Mouse (Mus musculus) MEL (cell line): ENCODE data around the gene Rhbdl1. TPM values are rescaled to one million over a fixed set of nuclear protein-coding genes. Genes with fewer than 3 reads are reported as not detected.

Source experiments
- DNase-seq: peaks from one replicate; pipeline ENCODE4 v3.0.0; 2011; ENCODE audit warnings: low read depth, low spot score
- H3K27ac ChIP-seq: 2 replicates; pipeline ENCODE4 v1.5.1; 2012; ENCODE audit warnings: low read depth, mild to moderate bottlenecking, control low read depth, low read length, moderate library complexity; ENCODE audit not compliant: control insufficient read depth
- H3K27me3 ChIP-seq, 2 experiments: fragments of 150-350 bp in 1 of 2; sonication (generic) in 1 of 2; 2 replicates each; pipeline ENCODE4 v1.6.1; 2012; ENCODE audit warnings: low read length in 2 of 2, mild to moderate bottlenecking in 2 of 2, improper control_type of control experiment in 1 of 2, moderate library complexity in 1 of 2; ENCODE audit not compliant: insufficient read depth in 2 of 2, control insufficient read depth in 1 of 2
- H3K36me3 ChIP-seq, 2 experiments: 2 replicates each; pipeline ENCODE4 v1.6.1; 2012 to 2014; ENCODE audit warnings: low read length in 2 of 2, improper control_type of control experiment in 1 of 2, inconsistent platforms in 1 of 2, mild to moderate bottlenecking in 1 of 2; ENCODE audit not compliant: insufficient read depth in 2 of 2, control insufficient read depth in 1 of 2
- H3K4me1 ChIP-seq, 2 experiments: fragments of 150-350 bp in 1 of 2; sonication (generic) in 1 of 2; 2 replicates each; pipeline ENCODE4 v1.6.1; 2012; ENCODE audit warnings: low read length in 2 of 2, improper control_type of control experiment in 1 of 2, mild to moderate bottlenecking in 1 of 2; ENCODE audit not compliant: insufficient read depth in 2 of 2, control insufficient read depth in 1 of 2
- H3K4me3 ChIP-seq, 2 experiments: fragments of 150-350 bp in 1 of 2; sonication (generic) in 1 of 2; 2 replicates each; pipeline ENCODE4 v1.5.1; 2012; ENCODE audit warnings: low read depth in 2 of 2, low read length in 2 of 2, mild to moderate bottlenecking in 2 of 2, moderate library complexity in 2 of 2, control low read depth in 1 of 2, improper control_type of control experiment in 1 of 2; ENCODE audit not compliant: control insufficient read depth in 1 of 2, insufficient read depth in 1 of 2
- H3K79me2 ChIP-seq: 2 replicates; pipeline ENCODE4 v1.6.1; 2012; ENCODE audit warnings: mild to moderate bottlenecking, low read length, moderate library complexity; ENCODE audit not compliant: control insufficient read depth, poor library complexity, insufficient read depth
- H3K9ac ChIP-seq: 2 replicates; pipeline ENCODE4 v1.6.1; 2012; ENCODE audit warnings: low read depth, mild to moderate bottlenecking, control low read depth, low read length, moderate library complexity; ENCODE audit not compliant: control insufficient read depth, poor library complexity, severe bottlenecking
- H3K9me3 ChIP-seq: fragments of 150-350 bp; sonication (generic); replicated peaks from 2 replicates; pipeline ENCODE4 v1.6.1; 2012; ENCODE audit warnings: mild to moderate bottlenecking, low read length, improper control_type of control experiment, moderate library complexity; ENCODE audit not compliant: insufficient read depth
- BHLHE40 ChIP-seq: IDR thresholded peaks from 2 replicates; pipeline ENCODE4 v1.6.1; 2012; ENCODE audit warnings: low read depth, mild to moderate bottlenecking, inconsistent platforms, low read length, improper control_type of control experiment, borderline replicate concordance
- CTCF ChIP-seq, 3 experiments: IDR thresholded peaks in 2 of 3; conservative IDR thresholded peaks in 1 of 3; 2 replicates each; pipeline ENCODE4 v1.5.1; 2011 to 2012; ENCODE audit warnings: low read length in 3 of 3, low read depth in 2 of 3, mild to moderate bottlenecking in 2 of 3, improper control_type of control experiment in 1 of 3, inconsistent platforms in 1 of 3, mixed read lengths in 1 of 3, moderate library complexity in 1 of 3; ENCODE audit not compliant: control insufficient read depth in 1 of 3, insufficient read depth in 1 of 3, poor library complexity in 1 of 3, severe bottlenecking in 1 of 3
- E2F4 ChIP-seq: IDR thresholded peaks from 2 replicates; pipeline ENCODE4 v1.6.1; 2011; ENCODE audit warnings: low read depth, low read length, improper control_type of control experiment, borderline replicate concordance
- EP300 ChIP-seq, 2 experiments: IDR thresholded peaks; 2 replicates each; pipeline ENCODE4 v1.6.1; 2011; ENCODE audit warnings: improper control_type of control experiment in 2 of 2, low read length in 2 of 2, low read depth in 1 of 2, mild to moderate bottlenecking in 1 of 2
- ETS1 ChIP-seq: IDR thresholded peaks from 2 replicates; pipeline ENCODE4 v1.6.1; 2012; ENCODE audit warnings: low read depth, mild to moderate bottlenecking, inconsistent platforms, low read length, improper control_type of control experiment, moderate library complexity
- GABPA ChIP-seq: IDR thresholded peaks from 2 replicates; pipeline ENCODE4 v1.6.1; 2012; ENCODE audit warnings: low read depth, mild to moderate bottlenecking, inconsistent platforms, low read length, improper control_type of control experiment, moderate library complexity
- MAFK ChIP-seq: IDR thresholded peaks from 2 replicates; pipeline ENCODE4 v1.6.1; 2011; ENCODE audit warnings: low read depth, mild to moderate bottlenecking, low read length, improper control_type of control experiment, borderline replicate concordance
- MAX ChIP-seq: IDR thresholded peaks from 2 replicates; pipeline ENCODE4 v1.6.1; 2011; ENCODE audit warnings: low read length, improper control_type of control experiment
- MAZ ChIP-seq: IDR thresholded peaks from 2 replicates; pipeline ENCODE4 v1.6.1; 2012; ENCODE audit warnings: low read depth, mild to moderate bottlenecking, inconsistent platforms, low read length, improper control_type of control experiment
- MXI1 ChIP-seq: IDR thresholded peaks from 2 replicates; pipeline ENCODE4 v1.6.1; 2011; ENCODE audit warnings: mild to moderate bottlenecking, low read depth, low read length, improper control_type of control experiment
- MYC ChIP-seq: IDR thresholded peaks from 2 replicates; pipeline ENCODE4 v1.6.1; 2011; ENCODE audit warnings: low read depth, mild to moderate bottlenecking, low read length, improper control_type of control experiment, moderate library complexity
- POLR2A ChIP-seq, 2 experiments: IDR thresholded peaks; 2 replicates each; pipeline ENCODE4 v1.6.1; 2011 to 2012; ENCODE audit warnings: low read length in 2 of 2, mild to moderate bottlenecking in 2 of 2, control low read depth in 1 of 2, improper control_type of control experiment in 1 of 2, low read depth in 1 of 2, moderate library complexity in 1 of 2; ENCODE audit not compliant: control insufficient read depth in 1 of 2, insufficient read depth in 1 of 2, poor library complexity in 1 of 2
- POLR2AphosphoS2 ChIP-seq: IDR thresholded peaks from 2 replicates; pipeline ENCODE4 v1.6.1; 2011; ENCODE audit warnings: low read length, improper control_type of control experiment
- POLR2AphosphoS5 ChIP-seq: IDR thresholded peaks from 2 replicates; pipeline ENCODE4 v1.6.1; 2012; ENCODE audit warnings: low read depth, borderline replicate concordance, mild to moderate bottlenecking, inconsistent platforms, low read length, moderate library complexity, mixed read lengths
- RAD21 ChIP-seq: IDR thresholded peaks from 2 replicates; pipeline ENCODE4 v1.6.1; 2011; ENCODE audit warnings: mild to moderate bottlenecking, low read depth, low read length, improper control_type of control experiment
- SIN3A ChIP-seq: IDR thresholded peaks from 2 replicates; pipeline ENCODE4 v1.6.1; 2012; ENCODE audit warnings: low read length, improper control_type of control experiment, inconsistent platforms
- SMC3 ChIP-seq: IDR thresholded peaks from 2 replicates; pipeline ENCODE4 v1.6.1; 2011; ENCODE audit warnings: low read depth, low read length, improper control_type of control experiment
- TAL1 ChIP-seq: IDR thresholded peaks from 2 replicates; pipeline ENCODE4 v1.6.1; 2012; ENCODE audit warnings: mild to moderate bottlenecking, inconsistent platforms, low read length, moderate library complexity, mixed read lengths
- USF1 ChIP-seq: IDR thresholded peaks from 2 replicates; pipeline ENCODE4 v1.6.1; 2014; ENCODE audit warnings: low read depth, mild to moderate bottlenecking, inconsistent platforms, low read length, improper control_type of control experiment, moderate library complexity
- ZMIZ1 ChIP-seq: IDR thresholded peaks from 2 replicates; pipeline ENCODE4 v1.6.1; 2012; ENCODE audit warnings: low read depth, mild to moderate bottlenecking, inconsistent platforms, low read length, improper control_type of control experiment, moderate library complexity
- ZNF384 ChIP-seq: IDR thresholded peaks from 2 replicates; pipeline ENCODE4 v1.6.1; 2012; ENCODE audit warnings: low read depth, mild to moderate bottlenecking, inconsistent platforms, low read length, improper control_type of control experiment
- polyA plus RNA-seq, 2 experiments: library from polyadenylated mRNA; stranded (reverse) in 1 of 2; unstranded in 1 of 2; fragments of >175 nt in 1 of 2; fragments of >200 nt in 1 of 2; gene quantifications; 2 replicates each; pipeline versions ENCODE4 v1.2.1 to v1.2.4; 2012; ENCODE audit warnings: low replicate concordance in 2 of 2, low read depth in 1 of 2; ENCODE audit not compliant: insufficient read length in 2 of 2, insufficient read depth in 1 of 2, missing spikeins in 1 of 2
- total RNA-seq: library from RNA; depleted of rRNA; stranded (reverse); fragments of 300-350 nt; gene quantifications from 2 replicates; pipeline ENCODE4 v1.2.3, GENCODE M21; 2012

Rhbdl1 gene
- total and polyA plus RNA-seq, 3 experiments = 1.4 to 4.0 TPM; not detected in 1

GRCm38 (mm10) chr17:25817662-25818061 is 19.4 kb downstream of the Rhbdl1 start:
- 0 out of 4 replicates have a peak, but pooled peaks cover 0 to under 1% of the 10 kb centered on the region in 2 experiments for H3K4me1 ChIP-seq
- no peak overlapping the region for H3K9ac ChIP-seq
- DNase-seq = no peak
- no peaks in the 10 kb centered on the region for H3K9me3 ChIP-seq
- H3K79me2 ChIP-seq = no peaks in the 10 kb centered on the region
- TF ChIP-seq USF1 (0 out of 2 replicates have a peak, but pooled peaks have one; percentile 27), ZMIZ1 (no peak)
- peaks cover 0 to under 1% of the 10 kb centered on the region in 2 experiments; a peak in 1 of 4 replicates for H3K36me3 ChIP-seq
- no peak overlapping the region for H3K27ac ChIP-seq
- H3K27me3 ChIP-seq = peaks cover 0 to 2% of the 10 kb centered on the region in 2 experiments; a peak in 2 of 4 replicates
- no peak overlapping the region for H3K4me3 ChIP-seq

DNA sequence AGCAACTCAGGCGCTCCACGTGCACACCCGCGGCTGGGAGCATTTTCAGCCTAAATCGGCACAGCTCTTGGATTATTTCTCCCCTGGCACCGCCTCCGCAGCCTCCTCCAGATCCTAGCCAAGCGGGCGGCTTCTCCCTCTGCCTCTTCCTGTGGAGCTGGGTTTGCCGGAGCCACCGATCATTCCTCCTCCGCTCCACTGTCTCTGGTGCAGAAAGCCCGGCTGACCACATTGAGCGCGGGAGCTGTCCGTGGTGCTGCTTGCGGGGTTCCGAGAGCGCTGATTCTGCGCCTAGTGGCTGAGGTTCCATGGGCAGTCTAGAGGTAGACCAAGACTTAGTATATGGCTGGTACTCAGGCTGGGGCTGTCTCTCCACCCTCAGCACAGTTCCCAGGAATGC is 23.6 kb downstream of the Rhbdl1 start:
- Histone ChIP-seq H3K27ac (no peak overlapping the region), H3K27me3 (peaks cover 0 to 3% of the 10 kb centered on the region in 2 experiments; a peak in 2 of 4 replicates), H3K4me1 (no peaks in the 10 kb centered on the region), H3K9me3 (no peaks in the 10 kb centered on the region), H3K9ac (no peak overlapping the region), H3K79me2 (no peaks in the 10 kb centered on the region), H3K36me3 (no peaks in the 10 kb centered on the region), H3K4me3 (no peak overlapping the region)
- TF ChIP-seq SIN3A = peak; percentile 79
- TF ChIP-seq MAFK = no peak
- no peak for TF ChIP-seq TAL1
- no peak; the same call in 1 of the 2 replicates for TF ChIP-seq MAX
- no peak for TF ChIP-seq POLR2AphosphoS2
- TF ChIP-seq CTCF (IDR thresholded peaks at IDR 0.05 in 2 of 3, conservative IDR thresholded peaks at IDR 0.05 in 1 of 3; ENCODE audit: control insufficient read depth in 1 of 3, insufficient read depth in 1 of 3, low read depth in 2 of 3, low read length in 3 of 3, poor library complexity in 1 of 3, severe bottlenecking in 1 of 3) = 0 out of 6 replicates have a peak, but pooled peaks of 1 of the 3 experiments have one; percentile 12
- TF ChIP-seq E2F4 = no peak
- TF ChIP-seq RAD21 = no peak
- no peak for TF ChIP-seq ETS1
- no peak for TF ChIP-seq SMC3
- TF ChIP-seq MAZ = no peak
- peak; percentile 78 for TF ChIP-seq MXI1
- TF ChIP-seq EP300 (IDR thresholded peaks at IDR 0.05; ENCODE audit: low read depth in 1 of 2, low read length in 2 of 2) = no peak
- peak; percentile 72 for DNase-seq

DNA sequence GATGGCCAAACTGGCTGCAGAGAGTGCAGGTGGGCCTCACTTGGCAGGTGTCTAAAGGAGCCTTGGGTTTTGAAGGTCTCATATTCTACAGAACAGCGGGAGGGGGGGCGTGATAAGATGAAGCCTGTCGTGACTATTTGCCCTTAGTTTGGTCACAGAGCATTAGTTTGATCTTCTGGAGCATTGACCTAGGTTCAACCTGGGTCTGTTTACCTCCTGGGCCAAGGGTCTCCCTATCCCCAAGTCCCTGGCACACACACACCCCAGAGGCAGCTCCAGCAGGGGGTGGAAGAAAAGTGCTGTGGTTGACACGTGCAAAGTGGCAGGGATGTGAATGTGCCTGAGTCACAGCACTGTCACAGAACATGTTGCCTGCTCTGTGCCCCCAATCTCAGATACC is 26.2 kb downstream of the Rhbdl1 start:
- no peak overlapping the region for H3K4me3 ChIP-seq
- no peaks in the 10 kb centered on the region for H3K9me3 ChIP-seq
- H3K36me3 ChIP-seq = no peaks in the 10 kb centered on the region
- H3K9ac ChIP-seq = no peak overlapping the region
- TF ChIP-seq POLR2A (IDR thresholded peaks at IDR 0.05; ENCODE audit: control insufficient read depth in 1 of 2, insufficient read depth in 1 of 2, low read depth in 1 of 2, low read length in 2 of 2, poor library complexity in 1 of 2) = no peak
- TF ChIP-seq ETS1 = no peak
- no peak for TF ChIP-seq MXI1
- TF ChIP-seq BHLHE40 = no peak
- TF ChIP-seq ZNF384 = no peak
- TF ChIP-seq GABPA = no peak
- no peak for TF ChIP-seq POLR2AphosphoS5
- no peak for TF ChIP-seq MYC
- H3K27me3 ChIP-seq = peaks cover 0 to 1% of the 10 kb centered on the region in 2 experiments; a peak in 2 of 4 replicates
- no peak for DNase-seq
- peaks cover 0 to 8% of the 10 kb centered on the region in 2 experiments; a peak in 1 of 4 replicates for H3K4me1 ChIP-seq
- no peak overlapping the region for H3K27ac ChIP-seq
- H3K79me2 ChIP-seq = no peaks in the 10 kb centered on the region
